Mouse (Mus musculus): Measurements from ENCODE around the gene Actr10.

GRCm38 (mm10) chr12:70896068-70896467 lies 41.6 kb upstream of the Actr10 start:
- TF ChIP-seq CTCF (IDR thresholded peaks at IDR 0.05; ENCODE audit: low read depth, low read length) (no peak), TAL1 (conservative IDR thresholded peaks at IDR 0.05; ENCODE audit: low read depth, low read length) (no peak), POLR2AphosphoS5 (IDR thresholded peaks at IDR 0.05; ENCODE audit: insufficient replicate concordance, low read depth, low read length) (no peak), GATA1 (IDR thresholded peaks at IDR 0.05; ENCODE audit: borderline replicate concordance, low read length) (no peak), GATA2 (IDR thresholded peaks at IDR 0.05; ENCODE audit: borderline replicate concordance, low read depth, low read length) (no peak)
